Mouse (Mus musculus): ENCODE results near the gene AI481877. TPM values are rescaled to one million over a fixed set of nuclear protein-coding genes. Genes with fewer than 3 reads are reported as not detected.

Gene AI481877
- total and polyA plus RNA-seq, 2 experiments from 2014 or later: not detected

- H3K9ac ChIP-seq: no peak overlapping the region
- ATAC-seq: no peak
These were observed 21.5 kb upstream of the AI481877 start for GRCm38 (mm10) chr4:59160289-59160688.

GRCm38 (mm10) chr4:59157654-59158053 is 18.9 kb upstream of the AI481877 start:
- Histone ChIP-seq H3K4me3 (ENCODE audit: low read depth, low read length) (no peak overlapping the region), H3K27ac (ENCODE audit: low read depth, low read length) (no peak overlapping the region), H3K9ac (no peak overlapping the region), H3K27me3 (ENCODE audit: insufficient read depth, low read length) (no peaks in the 10 kb centered on the region), H3K9me3 (ENCODE audit: low read length) (no peaks in the 10 kb centered on the region), H3K36me3 (ENCODE audit: insufficient read depth) (no peaks in the 10 kb centered on the region), H3K4me2 (ENCODE audit: low read depth) (no peak overlapping the region), H3K4me1 (ENCODE audit: insufficient read depth) (no peaks in the 10 kb centered on the region)
- 54% methylated on average over 2 of the region's 2 CpGs for WGBS
- ATAC-seq: no peak
- no peak for TF ChIP-seq CTCF (IDR thresholded peaks at IDR 0.05; ENCODE audit: low read depth)
- DNase-seq: no peak

More at GRCm38 (mm10) chr4:59160289-59160688, 21.5 kb upstream of the AI481877 start:
- no peaks in the 10 kb centered on the region for H3K9me3 ChIP-seq (ENCODE audit: low read length)
- no peak overlapping the region for H3K4me3 ChIP-seq (ENCODE audit: low read depth, low read length)
- no peaks in the 10 kb centered on the region for H3K27me3 ChIP-seq (ENCODE audit: insufficient read depth, low read length)
- no peak overlapping the region for H3K4me2 ChIP-seq (ENCODE audit: low read depth)
- no peaks in the 10 kb centered on the region for H3K36me3 ChIP-seq (ENCODE audit: insufficient read depth)
- H3K27ac ChIP-seq (ENCODE audit: low read depth, low read length): no peak overlapping the region
- H3K4me1 ChIP-seq (ENCODE audit: insufficient read depth): no peaks in the 10 kb centered on the region
- DNase-seq: no peak
- WGBS: 92% methylated on average over 5 of the region's 5 CpGs
- TF ChIP-seq CTCF (IDR thresholded peaks at IDR 0.05; ENCODE audit: low read depth): no peak

GRCm38 (mm10) chr4:59156897-59157592 is 18.3 kb upstream of the AI481877 start:
- Histone ChIP-seq H3K27ac (ENCODE audit: low read depth, low read length) (no peak overlapping the region), H3K9ac (no peak overlapping the region), H3K4me3 (ENCODE audit: low read depth, low read length) (no peak overlapping the region), H3K4me2 (ENCODE audit: low read depth) (no peak overlapping the region), H3K27me3 (ENCODE audit: insufficient read depth, low read length) (no peaks in the 10 kb centered on the region), H3K36me3 (ENCODE audit: insufficient read depth) (no peaks in the 10 kb centered on the region), H3K4me1 (ENCODE audit: insufficient read depth) (no peaks in the 10 kb centered on the region), H3K9me3 (ENCODE audit: low read length) (no peaks in the 10 kb centered on the region)
- ATAC-seq (no peak), DNase-seq (no peak)
- 65% methylated on average over 7 of the region's 7 CpGs for WGBS
- no peak for TF ChIP-seq CTCF (IDR thresholded peaks at IDR 0.05; ENCODE audit: low read depth)

GRCm38 (mm10) chr4:59151953-59152352 is 13.2 kb upstream of the AI481877 start:
- DNase-seq (no peak), ATAC-seq (no peak)
- no peaks in the 10 kb centered on the region for H3K36me3 ChIP-seq (ENCODE audit: insufficient read depth)
- no peaks in the 10 kb centered on the region for H3K4me1 ChIP-seq (ENCODE audit: insufficient read depth)
- no peak overlapping the region for H3K4me3 ChIP-seq (ENCODE audit: low read depth, low read length)
- H3K27me3 ChIP-seq (ENCODE audit: insufficient read depth, low read length): no peaks in the 10 kb centered on the region
- H3K4me2 ChIP-seq (ENCODE audit: low read depth): no peak overlapping the region
- no peak overlapping the region for H3K9ac ChIP-seq
- no peak overlapping the region for H3K27ac ChIP-seq (ENCODE audit: low read depth, low read length)
- 85% methylated on average over 1 of the region's 1 CpGs for WGBS
- TF ChIP-seq CTCF (IDR thresholded peaks at IDR 0.05; ENCODE audit: low read depth): no peak
- no peaks in the 10 kb centered on the region for H3K9me3 ChIP-seq (ENCODE audit: low read length)

- TF ChIP-seq CTCF (IDR thresholded peaks at IDR 0.05; ENCODE audit: low read depth): no peak
- H3K9me3 ChIP-seq (ENCODE audit: low read length): no peaks in the 10 kb centered on the region
- no peak overlapping the region for H3K4me3 ChIP-seq (ENCODE audit: low read depth, low read length)
- no peaks in the 10 kb centered on the region for H3K4me1 ChIP-seq (ENCODE audit: insufficient read depth)
- DNase-seq (no peak), ATAC-seq (no peak)
- WGBS: 76% methylated on average over 5 of the region's 5 CpGs
- H3K27ac ChIP-seq (ENCODE audit: low read depth, low read length): no peak overlapping the region
- H3K36me3 ChIP-seq (ENCODE audit: insufficient read depth): no peaks in the 10 kb centered on the region
- no peaks in the 10 kb centered on the region for H3K27me3 ChIP-seq (ENCODE audit: insufficient read depth, low read length)
- H3K9ac ChIP-seq: no peak overlapping the region
- H3K4me2 ChIP-seq (ENCODE audit: low read depth): no peak overlapping the region
These were observed 12.1 kb upstream of the AI481877 start for GRCm38 (mm10) chr4:59150907-59151306.

- no peak for TF ChIP-seq CTCF (IDR thresholded peaks at IDR 0.05; ENCODE audit: low read depth)
- ATAC-seq: no peak
- no peaks in the 10 kb centered on the region for H3K9me3 ChIP-seq (ENCODE audit: low read length)
- H3K36me3 ChIP-seq (ENCODE audit: insufficient read depth): no peaks in the 10 kb centered on the region
- H3K9ac ChIP-seq: no peak overlapping the region
- H3K4me3 ChIP-seq (ENCODE audit: low read depth, low read length): no peak overlapping the region
- 84% methylated on average over 5 of the region's 5 CpGs for WGBS
- no peaks in the 10 kb centered on the region for H3K27me3 ChIP-seq (ENCODE audit: insufficient read depth, low read length)
- no peak overlapping the region for H3K4me2 ChIP-seq (ENCODE audit: low read depth)
- DNase-seq: no peak
- no peak overlapping the region for H3K27ac ChIP-seq (ENCODE audit: low read depth, low read length)
- no peaks in the 10 kb centered on the region for H3K4me1 ChIP-seq (ENCODE audit: insufficient read depth)
These were observed 10.3 kb upstream of the AI481877 start for GRCm38 (mm10) chr4:59149043-59149442.

- Histone ChIP-seq H3K9me3 (ENCODE audit: low read length) (no peaks in the 10 kb centered on the region), H3K4me3 (ENCODE audit: low read depth, low read length) (no peak overlapping the region), H3K36me3 (ENCODE audit: insufficient read depth) (no peaks in the 10 kb centered on the region), H3K27ac (ENCODE audit: low read depth, low read length) (no peak overlapping the region), H3K27me3 (ENCODE audit: insufficient read depth, low read length) (no peaks in the 10 kb centered on the region), H3K4me1 (ENCODE audit: insufficient read depth) (no peaks in the 10 kb centered on the region), H3K4me2 (ENCODE audit: low read depth) (no peak overlapping the region), H3K9ac (no peak overlapping the region)
- no peak for TF ChIP-seq CTCF (IDR thresholded peaks at IDR 0.05; ENCODE audit: low read depth)
- WGBS: 83% methylated on average over 4 of the region's 4 CpGs
- no peak for ATAC-seq
- no peak for DNase-seq
These were observed 9.8 kb downstream of the AI481877 start for GRCm38 (mm10) chr4:59128935-59129334.
